ENCODE assay signal across 8 mouse cellular contexts in genomic region chr13:37579775-37580174, GRCm38 (mm10).
DNase-seq lines count a peak whose midpoint lies in the region; ATAC-seq lines count a peak whose summit lies in the region.
"Had no signal": no experiment of that assay in that cellular context is flagged by ENCODE, and none has a peak within 500 bp of the region (broad histone marks: within the 10 kb centered on the region; RNA-seq: fewer than 3 reads in every experiment).

No protein-coding gene starts in this region.

- H3K9me3 ChIP-seq in hindbrain, embryonic 11.5 days (ENCODE audit: control insufficient read depth, low read length) = no peaks in the 10 kb centered on the region
- H3K9me3 ChIP-seq in midbrain, embryonic 14.5 days (ENCODE audit: control insufficient read depth, low read length) = no peaks in the 10 kb centered on the region
- no peaks in the 10 kb centered on the region for H3K9me3 ChIP-seq in kidney, embryonic 15.5 days (replicated peaks)

- DNase-seq in brain, embryonic 18.5 days (ENCODE audit: low read depth, low spot score) = peak; percentile 28
- DNase-seq in cerebellum, postnatal 25 days = peak; percentile 30 to 36
- peak; percentile 26 for DNase-seq in hindbrain, embryonic 11.5 days (ENCODE audit: low spot score)
- DNase-seq in midbrain, embryonic 14.5 days = peak; percentile 67
- DNase-seq in kidney, postnatal 36 days = no peak
- DNase-seq in lung, postnatal 10 days = no peak
- DNase-seq: right cerebral cortex, postnatal 14 days had no signal

- no peak overlapping the region for H3K4me3 ChIP-seq in hindbrain, embryonic 11.5 days (ENCODE audit: low read depth, low read length)
- no peak overlapping the region for H3K4me3 ChIP-seq in midbrain, embryonic 14.5 days (replicated peaks; ENCODE audit: low read depth, low read length)
- no peak overlapping the region for H3K4me3 ChIP-seq in kidney, embryonic 15.5 days (replicated peaks)

- no peaks in the 10 kb centered on the region for H3K36me3 ChIP-seq in hindbrain, embryonic 11.5 days (ENCODE audit: control insufficient read depth, insufficient read depth, low read length)
- no peaks in the 10 kb centered on the region for H3K36me3 ChIP-seq in midbrain, embryonic 14.5 days (ENCODE audit: control insufficient read depth, insufficient read depth, low read length)
- no peaks in the 10 kb centered on the region for H3K36me3 ChIP-seq in kidney, embryonic 15.5 days

- ATAC-seq in hindbrain, embryonic 11.5 days (ENCODE audit: low FRiP score) = no peak
- peak; percentile 60; the same call in 1 of the 2 replicates for ATAC-seq in midbrain, embryonic 14.5 days (ENCODE audit: low FRiP score, low TSS enrichment)
- no peak for ATAC-seq in kidney, embryonic 15.5 days (replicated peaks; ENCODE audit: low FRiP score)

- no peak overlapping the region for H3K4me2 ChIP-seq in hindbrain, embryonic 11.5 days (replicated peaks; ENCODE audit: low read depth, low read length)
- H3K4me2 ChIP-seq in midbrain, embryonic 14.5 days (ENCODE audit: low read length) = peak overlapping the region; percentile 26; the same call in 1 of the 2 replicates
- H3K4me2 ChIP-seq in kidney, embryonic 15.5 days = no peak overlapping the region

- no peaks in the 10 kb centered on the region for H3K4me1 ChIP-seq in hindbrain, embryonic 11.5 days (replicated peaks; ENCODE audit: control insufficient read depth, insufficient read depth, low read length)
- H3K4me1 ChIP-seq in midbrain, embryonic 14.5 days (ENCODE audit: control insufficient read depth, insufficient read depth, low read length) = peaks cover 8% of the 10 kb centered on the region; the same call in 1 of the 2 replicates
- H3K4me1 ChIP-seq in kidney, embryonic 15.5 days = peaks cover 7% of the 10 kb centered on the region; the same call in 1 of the 2 replicates

- no peak overlapping the region for H3K9ac ChIP-seq in hindbrain, embryonic 11.5 days (ENCODE audit: low read depth, low read length)
- H3K9ac ChIP-seq in midbrain, embryonic 14.5 days (replicated peaks; ENCODE audit: low read length) = no peak overlapping the region; the same call in 1 of the 2 replicates
- H3K9ac ChIP-seq in kidney, embryonic 15.5 days = no peak overlapping the region

- H3K27ac ChIP-seq in hindbrain, embryonic 11.5 days (ENCODE audit: low read depth, low read length) = no peak overlapping the region
- H3K27ac ChIP-seq in midbrain, embryonic 14.5 days (replicated peaks; ENCODE audit: low read depth, low read length) = peak overlapping the region; percentile 75
- no peak overlapping the region for H3K27ac ChIP-seq in kidney, embryonic 15.5 days

- no peaks in the 10 kb centered on the region for H3K27me3 ChIP-seq in hindbrain, embryonic 11.5 days (ENCODE audit: control insufficient read depth, insufficient read depth, low read length)
- H3K27me3 ChIP-seq in midbrain, embryonic 14.5 days (ENCODE audit: control insufficient read depth, insufficient read depth, low read length) = no peaks in the 10 kb centered on the region
- no peaks in the 10 kb centered on the region for H3K27me3 ChIP-seq in kidney, embryonic 15.5 days

- 49% methylated on average over 11 of the region's 11 CpGs for WGBS in hindbrain, embryonic 11.5 days
- WGBS in midbrain, embryonic 14.5 days = 11% methylated on average over 11 of the region's 11 CpGs
- WGBS in kidney, embryonic 15.5 days = 50% methylated on average over 11 of the region's 11 CpGs

Comparison
In these comparisons a context has a peak if more than half of its experiments do, and no peak if none do; other contexts are left out.
1. DNase-seq: peak in brain, embryonic 18.5 days (single experiment), cerebellum, postnatal 25 days (2 of 2), hindbrain, embryonic 11.5 days (single experiment) and midbrain, embryonic 14.5 days (single experiment); none in kidney, postnatal 36 days (0 of 2) and lung, postnatal 10 days (single experiment).